ENCODE assay signal across 13 mouse cellular contexts in genomic region chr4:59445516-59445915, GRCm38 (mm10). TPM values are rescaled to one million over a fixed set of nuclear protein-coding genes. Genes with fewer than 3 reads are reported as not detected.
DNase-seq lines count a peak whose midpoint lies in the region; ATAC-seq and TF ChIP-seq lines count a peak whose summit lies in the region.
"Had no signal": no experiment of that assay in that cellular context is flagged by ENCODE, and none has a peak within 500 bp of the region (broad histone marks: within the 10 kb centered on the region; RNA-seq: fewer than 3 reads in every experiment).

No protein-coding gene starts in this region.

- 0 out of 2 replicates have a peak, but pooled peaks have one; percentile 14 for TF ChIP-seq POLR2A in bone marrow, adult 2 months (IDR thresholded peaks at IDR 0.05; ENCODE audit: borderline replicate concordance, control insufficient read depth, low read depth, low read length)

- peaks cover 13% of the 10 kb centered on the region for H3K4me1 ChIP-seq in bone marrow, adult 2 months (ENCODE audit: control insufficient read depth, insufficient read depth, low read length)
- H3K4me1 ChIP-seq: embryonic facial prominence, embryonic 12.5 days; forebrain, embryonic 12.5 days had no signal

- intact Hi-C loops in left cerebral cortex, postnatal 10 days (cut with DNase I), result no loop called here

- 9% methylated on average over 6 of the region's 6 CpGs for WGBS in bone marrow, adult 2 months
- 33% methylated on average over 6 of the region's 6 CpGs for WGBS in macrophage (ENCODE audit: missing documents)

- peak; percentile 16 to 49 for DNase-seq in kidney, postnatal 25 days
- no peak for DNase-seq in kidney, adult 18-20 months
- peak; percentile 29 to 34 for DNase-seq in thymus, postnatal 10 days (ENCODE audit: low spot score in 2 of 2)
- no peak for DNase-seq in left cerebral cortex, postnatal 10 days (ENCODE audit: extremely low spot score in 1 of 2, low spot score in 2 of 2)
- no peak for DNase-seq in gastrocnemius, postnatal 10 days
- DNase-seq: gastrocnemius, postnatal 36 days had no signal

- H3K36me3 ChIP-seq in macrophage (ENCODE audit: inconsistent target), result no peaks in the 10 kb centered on the region
- H3K36me3 ChIP-seq: embryonic facial prominence, embryonic 12.5 days; forebrain, embryonic 12.5 days; lung, embryonic 15.5 days had no signal

- H3K27ac ChIP-seq in bone marrow, adult 2 months (ENCODE audit: control insufficient read depth, insufficient read depth, low read depth, low read length, poor library complexity), result peak overlapping the region; percentile 90
- peak overlapping the region; percentile 34 for H3K27ac ChIP-seq in macrophage
- H3K27ac ChIP-seq: embryonic facial prominence, embryonic 12.5 days; forebrain, embryonic 12.5 days; lung, embryonic 15.5 days had no signal

- no peaks in the 10 kb centered on the region for H3K79me2 ChIP-seq in macrophage (ENCODE audit: inconsistent target)

- no peak overlapping the region for H3K4me3 ChIP-seq in bone marrow, adult 2 months (replicated peaks; ENCODE audit: control insufficient read depth, low read depth, low read length)
- no peak overlapping the region for H3K4me3 ChIP-seq in macrophage (ENCODE audit: inconsistent target)
- H3K4me3 ChIP-seq: embryonic facial prominence, embryonic 12.5 days; forebrain, embryonic 12.5 days; lung, embryonic 15.5 days had no signal

- ATAC-seq in CD4-positive, CD25-positive, alpha-beta regulatory T cell, adult 4 months, result no peak
- ATAC-seq: hindbrain, embryonic 16.5 days had no signal

- no peak for TF ChIP-seq CTCF in bone marrow, adult 2 months (IDR thresholded peaks at IDR 0.05; ENCODE audit: control insufficient read depth, insufficient read depth, low read length)

RNA-seq across cellular contexts. Expression of gene Susd1, which starts 7.1 kb away (rescaled TPM):
- polyA plus RNA-seq in bone marrow, adult 2 months (2011; ENCODE audit: insufficient read depth, insufficient read length, low replicate concordance, missing spikeins), result 21.3 and 25.3 TPM in 2 replicates
- 10 to 100 TPM; 15.2 to 52.3 (median 33.6) TPM for total RNA-seq in macrophage (2018; cell fraction: chromatin; rRNA removed)
- total RNA-seq in macrophage (2018; cell fraction: cytosol; rRNA removed), result 10 to 100 TPM; 11.5 to 16.3 (median 13.2) TPM
- 10 to 100 TPM; 20.6 to 50.5 (median 30.7) TPM for total RNA-seq in macrophage (2018; cell fraction: nucleus; rRNA removed)
- 10.8 to 18.9 TPM (median 18.4 TPM) in 3 replicates for polyA plus RNA-seq in macrophage (2018)
- 1 to 10 TPM; 8.6 to 9.8 TPM for total RNA-seq in left cerebral cortex, postnatal 10 days (2021)
- 1 to 10 TPM; 1.5 to 1.6 TPM for total RNA-seq in gastrocnemius, postnatal 10 days (2021)
- 1 to 10 TPM in 1 of 2 experiments, under 1 TPM in 1; 0.99 to 3.2 TPM for polyA plus RNA-seq in CD4-positive, CD25-positive, alpha-beta regulatory T cell, adult 4 months (2017; shearing (Covaris generic))

Comparison
In these comparisons a context has a peak if more than half of its experiments do, and no peak if none do; other contexts are left out.
1. DNase-seq: peak in kidney, postnatal 25 days (2 of 2) and thymus, postnatal 10 days (2 of 2); none in kidney, adult 18-20 months (single experiment), left cerebral cortex, postnatal 10 days (0 of 2) and gastrocnemius, postnatal 10 days (single experiment).